Mouse (Mus musculus): ENCODE results near the gene Dhcr24.
A peak's percentile ranks its signal among the peaks of the same experiment; 100 is the strongest.

The Dhcr24 gene

DNA sequence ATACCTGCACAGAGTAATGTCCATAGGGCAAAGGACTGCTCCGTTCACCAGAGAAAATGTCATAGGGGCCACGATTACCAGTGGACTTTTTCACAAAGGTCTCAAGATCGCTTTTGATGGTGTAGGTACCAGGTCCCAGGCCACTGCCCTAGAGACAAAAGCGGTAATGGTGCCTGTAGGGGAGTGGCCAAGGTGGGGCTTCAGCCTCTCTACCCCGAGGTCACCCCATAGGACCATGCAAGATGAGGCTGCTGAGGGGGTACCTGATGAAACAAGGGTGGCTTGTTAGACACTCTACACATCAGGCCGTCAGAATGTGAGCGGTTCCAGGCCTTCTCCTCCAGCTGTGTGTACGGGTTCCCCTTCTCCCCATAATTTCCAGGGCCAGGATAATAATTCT, 52.3 kb downstream of the Dhcr24 start:
- no peak for DNase-seq

DNA sequence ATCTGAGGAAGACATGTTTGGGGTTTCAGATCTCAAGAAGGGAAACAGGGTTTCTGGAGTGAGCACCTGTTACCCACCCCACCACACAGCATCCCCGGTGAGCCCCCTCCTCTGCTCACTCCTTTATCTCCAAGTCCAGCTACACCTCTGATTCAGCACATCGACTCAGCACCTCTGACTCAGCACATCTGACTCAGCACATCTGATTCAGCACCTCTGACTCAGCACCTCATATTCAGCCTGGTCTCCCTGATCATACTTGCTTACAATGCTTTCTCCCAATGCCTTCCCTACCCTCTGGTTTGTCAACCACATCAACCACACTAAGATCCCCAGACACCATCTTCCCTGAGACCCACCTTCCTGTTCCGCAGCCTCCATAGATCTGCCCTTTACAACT, 52.7 kb downstream of the Dhcr24 start:
- no peak for DNase-seq

DNA sequence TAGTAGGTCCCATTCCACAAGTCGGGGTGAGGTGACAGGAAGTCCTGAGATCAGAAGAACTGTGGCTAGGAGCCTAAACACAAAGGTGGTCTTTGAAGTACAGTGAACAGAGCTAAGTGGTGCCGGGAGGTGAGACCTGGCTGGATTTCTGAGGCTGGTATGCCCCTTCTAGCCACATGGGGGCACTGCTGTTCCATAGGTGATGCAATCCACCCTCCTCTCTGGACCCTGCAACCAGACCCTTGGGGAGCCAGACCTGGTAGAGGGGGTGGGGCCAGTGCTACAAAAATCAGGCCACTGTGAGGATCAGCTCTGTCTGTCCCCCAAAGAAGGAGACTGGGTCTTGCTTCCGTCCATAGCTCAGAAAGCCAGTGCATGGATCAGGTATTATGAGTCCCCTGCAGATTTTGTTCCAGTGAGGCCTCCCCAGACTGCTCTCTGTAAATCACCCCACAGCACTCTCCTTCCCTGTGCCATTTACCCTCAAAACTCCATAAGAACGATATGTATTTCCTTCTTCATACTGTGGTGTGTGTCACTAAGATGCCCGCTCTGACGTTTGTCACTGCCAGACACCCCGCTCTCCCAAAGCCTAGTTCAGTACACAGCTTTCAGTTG, 53.5 kb downstream of the Dhcr24 start:
- peak; percentile 43 for DNase-seq

DNA sequence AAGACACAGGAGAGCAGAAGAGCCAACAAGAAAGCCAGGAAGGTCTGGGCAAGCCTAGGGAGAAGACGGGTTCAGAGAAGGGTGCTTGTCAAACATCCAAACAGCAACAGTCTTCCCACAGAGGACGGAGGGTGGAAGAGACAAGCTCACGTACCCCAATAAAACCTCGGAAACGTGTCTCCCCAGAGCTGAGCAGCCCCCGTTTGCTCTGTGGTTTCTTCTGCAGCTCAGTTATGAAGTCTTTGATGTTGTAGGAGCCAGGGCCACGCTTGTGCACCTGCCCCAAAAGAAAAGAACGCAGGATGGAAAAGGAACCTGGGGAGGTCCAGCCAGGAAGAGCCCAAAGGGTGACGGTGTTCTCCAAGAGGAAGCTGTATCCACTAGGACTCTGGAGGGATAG, 54.0 kb downstream of the Dhcr24 start:
- no peak for DNase-seq

DNA sequence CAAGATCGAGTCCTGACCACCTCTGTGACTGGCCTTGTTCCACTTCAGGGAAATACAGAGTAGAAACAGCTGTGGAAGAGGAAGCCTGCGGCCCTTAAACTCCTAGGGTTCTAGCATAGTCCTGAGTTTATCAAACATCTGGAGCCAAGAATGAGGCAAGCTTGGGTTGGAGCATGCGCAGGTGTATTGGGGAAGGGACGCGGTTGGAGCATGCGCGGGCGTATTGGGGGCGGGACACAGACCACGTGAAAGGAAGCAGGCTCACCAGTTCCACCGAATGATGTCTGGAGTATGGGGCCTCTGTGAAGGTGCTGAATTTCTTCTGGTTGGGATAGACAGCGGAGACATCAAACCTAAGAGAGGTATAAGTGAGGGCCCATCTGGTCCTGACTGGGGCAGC, 54.8 kb downstream of the Dhcr24 start:
- DNase-seq = no peak

DNA sequence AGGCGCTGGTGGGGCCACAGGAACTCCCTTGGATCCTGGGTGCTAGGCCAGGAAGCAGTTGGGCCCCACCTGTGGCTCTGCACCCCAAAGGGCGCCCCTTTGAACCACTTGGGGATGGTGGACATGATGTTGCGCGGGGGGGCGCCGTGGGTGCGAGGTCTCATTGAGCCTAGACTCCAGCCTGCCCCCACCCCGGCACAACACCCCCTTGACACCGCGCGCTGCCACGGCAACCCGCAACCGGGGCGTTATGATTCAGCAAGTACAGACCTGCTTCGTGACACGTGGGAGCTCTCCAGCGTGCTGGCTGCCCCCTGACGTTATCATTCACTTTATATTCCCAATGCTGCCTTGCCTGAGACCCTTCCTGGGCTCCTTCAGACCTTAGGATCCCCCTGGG, 56.2 kb downstream of the Dhcr24 start, which contains the start of gene Lexm:
Lexm (minus strand) TSS at position 186 of the 400 bp plus-strand sequence.
- DNase-seq = no peak

DNA sequence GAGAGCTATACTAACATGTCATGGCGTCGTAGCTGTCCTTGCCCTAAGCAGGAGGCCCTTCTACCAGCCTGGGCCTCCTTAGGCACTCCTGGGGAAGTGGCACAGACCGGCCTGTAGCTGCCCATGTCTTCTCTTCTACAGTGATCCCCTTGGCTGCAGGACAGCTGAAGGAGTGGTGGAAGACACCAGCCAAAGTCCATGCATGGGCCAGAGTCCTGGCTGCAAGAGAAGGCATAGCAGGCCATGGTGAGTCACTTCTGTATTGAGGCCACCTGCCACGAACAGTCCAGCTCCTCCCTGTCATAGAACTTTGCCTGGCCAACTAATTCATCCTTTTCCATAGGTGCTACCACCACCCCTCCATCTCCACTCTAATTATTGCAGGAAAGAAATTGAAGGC, 58.1 kb downstream of the Dhcr24 start:
- no peak for DNase-seq

DNA sequence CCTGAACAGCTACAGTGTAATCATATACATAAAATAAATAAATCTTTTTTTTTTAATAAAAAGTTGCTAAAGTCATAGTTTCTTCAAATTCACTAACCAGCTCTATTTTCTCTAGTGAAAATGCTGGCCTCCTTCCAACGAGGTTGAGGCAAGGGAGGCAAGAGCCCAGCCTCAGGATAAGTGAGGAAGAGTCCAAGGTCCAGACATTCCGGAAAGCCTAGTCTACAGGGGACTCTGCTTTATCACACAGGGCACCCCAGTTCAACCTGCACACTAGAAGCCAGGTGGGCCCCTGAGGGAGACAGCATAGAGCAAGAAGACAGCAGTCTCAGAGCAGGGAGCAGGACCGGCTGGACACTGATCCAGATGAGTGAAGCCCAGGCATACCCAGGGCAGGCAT, 60.6 kb downstream of the Dhcr24 start:
- no peak for DNase-seq

DNA sequence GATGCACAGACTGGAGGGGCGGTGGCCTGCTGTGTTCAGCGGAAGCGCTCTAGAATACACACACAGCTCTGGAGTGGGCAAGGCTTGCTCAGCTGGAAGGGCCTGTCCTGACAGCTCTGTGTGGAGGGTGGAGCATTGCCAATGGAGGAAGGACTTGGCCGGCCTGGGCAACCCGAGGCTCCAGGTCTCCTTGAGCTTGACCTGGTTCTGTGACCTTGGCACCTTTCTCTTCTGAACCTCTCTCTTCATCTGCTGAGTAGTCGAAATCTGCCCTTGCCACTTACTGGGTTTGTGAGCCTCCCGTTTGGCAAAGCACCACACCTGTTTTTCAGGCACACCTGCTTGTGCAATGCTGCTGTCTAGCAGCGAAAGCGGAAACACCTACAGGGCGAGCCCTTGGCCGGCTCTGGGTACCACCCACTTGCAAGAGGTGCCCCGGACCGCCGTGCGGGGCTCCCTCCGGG, 61.2 kb downstream of the Dhcr24 start, which contains the start of gene Ttc22:
Ttc22 (plus strand) TSS at position 403 of the 464 bp plus-strand sequence.
- DNase-seq = no peak

DNA sequence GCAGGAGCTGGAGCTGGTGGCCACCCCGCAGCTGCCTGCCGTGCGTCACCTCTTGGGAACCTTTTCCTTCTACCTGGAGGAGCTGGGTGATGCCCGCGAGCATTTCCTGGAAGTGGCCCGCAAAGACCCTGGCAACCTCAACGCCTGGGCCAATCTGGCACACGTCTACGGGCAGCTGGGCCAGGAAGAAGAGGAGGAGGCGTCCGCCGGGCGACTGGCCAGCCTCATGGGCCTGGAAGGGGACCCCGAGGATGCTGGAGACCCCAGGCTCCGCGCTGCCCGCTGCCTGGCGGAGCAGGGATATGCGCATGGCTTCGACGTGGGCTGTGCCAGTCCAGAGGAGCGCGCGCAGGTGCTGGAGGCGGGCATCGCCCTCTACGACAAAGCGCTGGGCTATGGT, 61.9 kb downstream of the Dhcr24 start:
- DNase-seq = no peak

DNA sequence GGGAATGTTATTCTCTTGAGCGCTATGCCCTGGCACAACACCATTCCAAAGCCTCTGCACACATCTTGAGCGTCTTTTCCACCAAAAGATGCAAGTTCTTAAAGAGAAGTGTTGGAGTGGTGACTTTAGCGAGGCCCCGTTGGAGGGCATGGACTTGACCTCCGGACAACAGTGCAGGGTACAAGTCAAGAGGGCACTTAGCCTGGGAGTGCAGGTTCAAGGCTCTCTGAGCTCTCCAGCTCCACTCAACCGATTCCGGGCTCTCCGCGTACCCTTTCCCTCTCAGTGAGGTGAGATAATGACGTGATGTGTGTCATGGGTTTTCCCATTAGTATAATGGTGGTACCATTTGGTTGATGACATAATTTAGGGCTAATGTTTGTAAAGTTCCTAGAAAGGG, 63.4 kb downstream of the Dhcr24 start:
- no peak for DNase-seq

DNA sequence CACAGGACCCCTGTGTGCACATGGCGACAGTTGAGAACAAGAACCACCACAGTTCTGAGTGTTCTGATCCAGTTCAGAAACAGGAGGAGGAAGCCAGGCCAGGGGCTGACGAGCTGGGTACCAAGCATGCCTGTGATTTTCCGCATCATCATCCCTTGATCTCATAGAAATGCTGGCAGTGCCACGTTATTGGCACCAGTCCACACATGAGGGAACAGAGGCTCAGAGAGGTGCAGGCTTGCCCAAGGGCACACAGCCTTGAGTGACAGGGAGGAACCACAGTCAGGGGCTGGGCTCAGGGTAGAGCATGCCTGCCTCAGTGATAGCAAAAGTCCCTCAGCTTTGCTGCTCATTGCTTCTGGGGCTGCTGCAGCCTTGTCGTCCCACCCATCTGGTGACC, 67.0 kb downstream of the Dhcr24 start:
- no peak for DNase-seq

DNA sequence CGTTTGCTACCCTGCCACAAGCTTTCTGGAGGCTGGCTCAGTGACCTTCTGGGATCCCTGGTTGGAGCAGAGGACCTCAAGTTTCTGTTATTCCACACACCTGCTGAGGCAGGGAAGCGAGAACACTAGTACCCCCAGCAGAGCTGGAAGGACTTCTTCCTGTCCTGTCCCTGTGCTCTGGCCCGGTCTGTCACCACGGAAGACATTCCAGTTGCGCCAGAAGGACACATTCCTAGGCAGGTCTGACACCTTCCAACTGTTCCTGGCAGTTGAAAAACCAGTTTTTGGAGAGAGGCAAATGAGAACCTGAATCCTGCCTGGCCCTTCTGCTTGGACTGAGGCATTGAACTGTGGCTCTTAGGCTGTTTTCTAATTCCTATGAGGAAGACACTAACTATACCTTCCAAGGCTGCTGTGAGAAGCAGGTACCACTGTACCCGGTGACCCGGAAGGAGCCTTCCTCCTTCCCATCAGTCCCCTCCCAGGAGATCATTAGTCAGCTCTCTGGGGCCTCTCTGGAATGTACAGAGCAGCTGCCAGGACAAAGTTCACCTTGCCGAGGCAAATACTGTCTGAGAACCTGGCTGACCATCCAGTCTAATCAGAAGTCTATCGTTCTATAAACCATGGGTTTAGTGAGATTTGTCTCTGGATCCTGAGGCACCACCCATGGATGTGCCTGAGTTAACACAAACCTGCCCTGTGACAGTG, 68.0 kb downstream of the Dhcr24 start:
- no peak for DNase-seq

DNA sequence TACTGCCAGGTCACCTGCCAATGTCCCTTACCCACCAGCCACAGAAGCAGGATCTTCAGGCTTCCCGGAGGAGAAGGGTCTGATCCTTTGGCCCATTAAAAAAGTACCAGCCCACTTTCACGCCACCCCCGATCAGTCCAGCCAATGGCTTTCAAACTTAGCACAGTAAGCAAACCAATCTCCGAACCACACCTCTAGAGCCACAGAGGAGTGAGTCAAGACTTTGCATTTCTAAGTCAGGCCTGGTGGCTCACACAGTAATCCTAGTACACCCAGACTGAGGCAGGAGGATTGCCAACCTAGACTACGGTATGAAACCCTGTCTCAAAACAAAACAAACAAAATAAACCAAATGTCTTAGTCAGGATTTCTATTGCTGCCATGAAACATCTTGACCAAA, 68.5 kb downstream of the Dhcr24 start:
- no peak for DNase-seq

DNA sequence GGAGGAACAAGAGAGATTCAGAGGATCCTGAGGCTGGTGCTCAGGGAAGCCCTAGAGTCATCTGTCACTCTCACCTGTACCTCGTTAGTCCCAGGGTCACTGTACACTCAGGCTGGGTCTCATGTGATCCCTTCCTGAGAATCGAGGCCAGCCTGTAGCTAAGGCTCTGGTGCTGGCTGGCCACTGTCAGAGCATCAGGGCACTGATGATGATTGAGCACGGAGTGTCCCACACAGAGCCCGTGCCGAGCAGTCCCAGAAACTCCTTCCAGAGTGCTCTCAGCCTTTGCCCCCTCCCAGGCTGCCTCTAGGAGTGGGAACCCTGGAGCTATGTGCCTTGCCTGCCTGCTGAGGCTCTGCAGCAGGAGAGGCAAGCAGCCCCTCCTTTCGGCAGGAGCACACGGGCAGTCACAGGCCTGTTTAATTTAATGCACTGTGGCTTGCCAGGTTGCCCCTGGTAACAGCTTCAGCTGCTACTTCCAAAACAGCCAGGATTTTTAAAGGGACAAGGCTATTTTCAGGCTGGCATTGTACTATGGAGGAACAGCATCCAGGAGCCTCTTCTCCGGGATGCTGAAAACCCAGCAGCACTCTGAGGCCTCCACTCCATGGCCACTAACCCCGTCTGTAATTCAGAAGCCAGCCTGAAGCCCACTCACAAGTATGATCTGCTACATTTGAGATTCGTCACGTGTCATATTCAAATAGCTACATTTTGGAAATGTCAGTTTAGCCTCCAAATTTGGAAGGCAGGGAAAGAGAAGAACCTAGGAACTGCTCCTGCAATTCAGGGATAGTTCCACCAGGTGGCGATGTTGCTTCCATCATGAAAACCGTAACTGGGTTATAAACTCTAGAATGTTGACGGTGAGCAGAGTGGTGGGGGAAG, 69.7 kb downstream of the Dhcr24 start:
- DNase-seq = peak; percentile 76

DNA sequence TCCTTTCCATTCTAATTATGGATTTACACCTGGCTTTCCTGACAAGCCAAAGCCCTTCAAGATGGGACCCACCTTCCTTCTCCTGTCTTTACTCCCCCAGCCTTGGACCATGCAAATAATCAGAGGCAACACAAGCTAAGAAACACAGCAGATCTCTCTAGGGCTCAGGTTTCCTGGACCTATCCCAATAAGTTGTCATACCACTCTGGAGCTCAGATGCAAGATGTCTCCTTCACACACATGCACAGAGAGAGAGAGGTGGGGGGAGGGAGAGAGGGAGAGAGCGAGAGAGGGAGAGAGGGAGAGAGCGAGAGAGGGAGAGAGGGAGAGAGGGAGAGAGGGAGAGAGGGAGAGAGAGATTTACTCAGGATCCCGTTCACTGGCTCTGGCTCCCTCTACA, 71.5 kb downstream of the Dhcr24 start:
- no peak for DNase-seq

DNA sequence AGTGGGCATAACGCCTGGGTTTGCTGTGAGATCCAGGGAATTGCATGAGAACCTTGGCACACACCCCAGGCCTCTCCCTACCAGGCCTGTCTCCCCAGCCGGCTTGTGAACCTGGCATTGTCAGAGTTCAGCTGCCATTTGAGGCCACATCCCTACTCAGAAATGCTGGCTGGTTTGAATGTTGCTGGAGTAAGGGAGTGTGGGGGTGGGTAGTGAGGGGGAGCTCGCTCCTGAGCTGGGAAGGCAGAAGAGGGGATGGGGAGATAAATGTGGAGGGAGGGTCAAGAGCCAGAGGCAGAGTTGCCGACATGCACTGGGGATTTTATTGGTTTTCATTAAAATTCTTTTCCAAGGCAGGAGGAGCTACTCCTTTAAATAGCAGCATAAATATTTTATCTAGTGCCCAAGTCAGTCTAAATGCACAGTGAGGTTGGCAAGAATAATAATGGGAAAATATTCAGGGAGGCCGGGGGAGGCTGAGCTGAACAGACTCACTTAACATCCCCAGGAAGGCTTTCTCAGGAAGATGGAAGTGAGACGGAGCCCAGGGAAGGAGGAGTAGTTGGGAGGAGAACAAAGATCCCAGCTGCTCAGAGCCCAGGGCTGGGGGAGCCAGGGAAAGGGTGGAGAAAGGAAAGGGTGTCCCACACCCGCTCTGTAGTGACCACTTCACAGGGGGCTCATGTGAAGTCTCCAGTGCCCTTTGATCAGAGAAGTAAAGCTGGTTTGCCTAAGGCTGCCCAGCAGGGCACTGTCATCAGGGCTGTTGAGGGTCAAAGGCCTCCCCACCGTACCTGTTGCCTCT, 72.6 kb downstream of the Dhcr24 start:
- DNase-seq = no peak

DNA sequence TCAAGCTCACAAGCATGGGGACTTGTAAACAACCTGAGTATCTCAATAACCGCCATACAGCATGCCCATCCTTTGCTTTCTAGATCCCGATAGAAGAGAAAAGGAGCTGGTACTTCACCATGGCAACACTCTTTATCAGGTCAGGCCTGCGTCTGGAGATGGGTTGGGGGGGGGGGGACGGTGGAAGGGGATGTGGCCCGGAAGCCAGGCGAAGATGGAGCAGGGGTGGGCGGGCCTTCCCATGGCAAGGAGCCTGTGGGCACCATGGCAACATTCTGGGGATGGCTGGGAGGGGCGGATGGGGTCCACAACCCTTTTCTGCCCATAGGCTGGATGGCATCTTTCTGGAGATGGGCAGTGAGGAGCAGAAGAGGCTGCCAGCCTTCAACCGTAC, 73.2 kb downstream of the Dhcr24 start:
- DNase-seq = no peak
